ENCODE assay signal across 14 mouse cellular contexts in the genomic region with DNA sequence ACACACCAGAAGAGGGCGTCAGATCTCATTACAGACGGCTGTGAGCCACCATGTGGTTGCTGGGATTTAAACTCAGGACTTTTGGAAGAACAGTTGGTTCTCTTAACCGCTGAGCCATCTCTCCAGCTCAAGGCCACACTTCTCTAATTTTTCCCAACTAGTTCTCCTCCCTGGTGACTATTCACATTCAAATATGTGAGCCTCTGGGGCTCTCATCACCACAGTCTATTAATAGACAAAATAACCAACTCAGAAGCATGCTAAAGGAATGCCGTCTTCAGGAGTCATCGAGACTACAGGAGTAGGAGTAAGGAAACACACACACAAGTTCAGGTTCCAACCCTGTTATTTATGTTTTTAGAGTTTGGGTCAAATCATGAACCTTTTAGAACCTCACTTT.
"Had no signal": no experiment of that assay in that cellular context is flagged by ENCODE, and none has a peak within 500 bp of the region (broad histone marks: within the 10 kb centered on the region; RNA-seq: fewer than 3 reads in every experiment).

No protein-coding gene starts in this region.

- H3K36me3 ChIP-seq: liver, embryonic 13.5 days had no signal

- H3K27me3 ChIP-seq: liver, embryonic 13.5 days had no signal

- H3K4me2 ChIP-seq: liver, embryonic 13.5 days; midbrain, embryonic 11.5 days had no signal

- H3K27ac ChIP-seq: left cerebral cortex, adult 2 months; liver, embryonic 13.5 days; stomach, postnatal 0 days had no signal

- H3K4me3 ChIP-seq: left cerebral cortex, adult 2 months; liver, embryonic 13.5 days had no signal

- H3K9me3 ChIP-seq: liver, embryonic 13.5 days had no signal

- H3K4me1 ChIP-seq: liver, embryonic 13.5 days had no signal

- H3K9ac ChIP-seq: liver, embryonic 13.5 days had no signal

- DNase-seq: kidney, postnatal 10 days; kidney, postnatal 36 days; layer of hippocampus, postnatal 36 days; liver, embryonic 13.5 days; lung, adult 2 months; lung, postnatal 14 days; lung, postnatal 4 days; right cerebral cortex, postnatal 14 days; right cerebral cortex, postnatal 4 days; thymus, adult 2 months; thymus, postnatal 14 days had no signal
